Mouse (Mus musculus) MN1 (cell line): ENCODE results near the gene Mrpl14.

Source experiments
- DNase-seq: peaks from one replicate; pipeline ENCODE4 v3.0.0-alpha.2; 2016; ENCODE audit warnings: low spot score

The Mrpl14 gene

GRCm38 (mm10) chr17:45724574-45724921 lies 38.4 kb downstream of the Mrpl14 start:
- DNase-seq: no peak

DNA sequence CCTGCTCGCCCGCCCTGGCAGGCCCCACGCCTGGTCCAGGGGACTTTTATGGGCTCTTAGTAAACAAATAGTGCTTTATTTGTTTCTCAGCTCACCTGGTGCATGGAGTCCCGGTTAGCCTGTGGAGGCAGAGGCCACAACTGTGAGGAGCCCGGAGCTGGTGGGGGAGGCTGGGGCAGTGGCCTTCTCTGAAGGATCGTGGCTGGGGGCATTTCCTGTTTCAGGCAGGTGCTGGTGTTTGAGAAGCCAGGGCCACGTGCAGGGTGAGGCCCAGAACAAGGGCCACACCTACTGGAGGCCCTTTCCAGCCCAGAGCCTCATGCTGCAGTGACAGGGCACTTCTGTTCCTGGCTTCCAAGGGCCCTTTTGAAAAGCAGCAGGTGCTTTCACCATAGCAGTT lies 40.1 kb downstream of the Mrpl14 start:
- DNase-seq: no peak

GRCm38 (mm10) chr17:45727481-45727880 lies 41.4 kb downstream of the Mrpl14 start:
- no peak for DNase-seq

DNA sequence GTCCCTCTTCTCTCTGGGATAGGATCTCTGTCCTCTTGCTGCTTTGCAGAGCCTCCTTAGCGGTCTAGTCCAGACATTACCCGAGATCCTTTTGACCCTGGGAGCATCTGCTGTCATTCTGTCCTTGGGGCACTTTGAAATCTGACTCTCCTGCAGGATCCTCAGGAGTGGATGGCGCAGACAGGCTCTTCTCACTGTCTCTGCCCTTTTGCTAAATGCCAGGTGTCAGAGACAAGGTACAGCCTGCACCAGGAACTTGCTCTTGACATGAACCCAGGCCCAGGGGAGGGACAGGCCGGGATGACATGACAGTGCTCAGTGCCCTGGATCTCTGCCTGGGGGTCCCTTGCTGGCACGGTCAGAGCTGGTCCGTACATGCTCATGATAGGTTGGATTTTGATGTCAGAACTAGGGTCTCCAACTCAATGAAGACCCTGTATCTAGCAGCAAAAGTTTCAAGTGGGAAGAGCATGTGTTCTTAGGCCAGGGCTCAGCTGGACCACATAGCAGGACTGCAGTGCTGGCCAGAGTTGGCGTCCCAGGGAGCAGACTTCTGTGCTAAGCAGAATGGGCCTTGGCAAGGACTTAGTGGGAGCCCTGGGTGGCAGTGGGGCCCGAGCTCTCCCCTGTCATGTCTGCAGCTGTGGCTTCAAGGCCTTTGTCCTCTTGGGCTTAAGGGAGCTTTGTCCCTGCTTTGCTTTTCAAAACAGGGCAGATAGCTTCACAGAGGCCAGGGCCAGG lies 42.0 kb downstream of the Mrpl14 start:
- DNase-seq: no peak

GRCm38 (mm10) chr17:45729387-45729786 lies 43.3 kb downstream of the Mrpl14 start:
- DNase-seq: no peak

- DNase-seq: no peak
Measured at GRCm38 (mm10) chr17:45730696-45731095, 44.6 kb downstream of the Mrpl14 start.

- DNase-seq: peak; percentile 91
Measured at GRCm38 (mm10) chr17:45731172-45731864, 45.2 kb downstream of the Mrpl14 start.

GRCm38 (mm10) chr17:45733038-45733734 lies 47.1 kb downstream of the Mrpl14 start:
- DNase-seq: peak; percentile 46

GRCm38 (mm10) chr17:45733735-45734301 lies 47.7 kb downstream of the Mrpl14 start, which contains the start of gene 1600014C23Rik:
TSS of gene 1600014C23Rik (minus strand) at chr17:45733844.
- peak; percentile 81 for DNase-seq

- peak; percentile 53 for DNase-seq
Measured at GRCm38 (mm10) chr17:45734333-45734732, 48.2 kb downstream of the Mrpl14 start.

- peak; percentile 84 for DNase-seq
Measured at GRCm38 (mm10) chr17:45734881-45735280, 48.8 kb downstream of the Mrpl14 start.

GRCm38 (mm10) chr17:45735382-45736310 lies 49.5 kb downstream of the Mrpl14 start:
- peak; percentile 92 for DNase-seq

- DNase-seq: peak; percentile 83
Measured at GRCm38 (mm10) chr17:45736311-45737077, 50.4 kb downstream of the Mrpl14 start.

DNA sequence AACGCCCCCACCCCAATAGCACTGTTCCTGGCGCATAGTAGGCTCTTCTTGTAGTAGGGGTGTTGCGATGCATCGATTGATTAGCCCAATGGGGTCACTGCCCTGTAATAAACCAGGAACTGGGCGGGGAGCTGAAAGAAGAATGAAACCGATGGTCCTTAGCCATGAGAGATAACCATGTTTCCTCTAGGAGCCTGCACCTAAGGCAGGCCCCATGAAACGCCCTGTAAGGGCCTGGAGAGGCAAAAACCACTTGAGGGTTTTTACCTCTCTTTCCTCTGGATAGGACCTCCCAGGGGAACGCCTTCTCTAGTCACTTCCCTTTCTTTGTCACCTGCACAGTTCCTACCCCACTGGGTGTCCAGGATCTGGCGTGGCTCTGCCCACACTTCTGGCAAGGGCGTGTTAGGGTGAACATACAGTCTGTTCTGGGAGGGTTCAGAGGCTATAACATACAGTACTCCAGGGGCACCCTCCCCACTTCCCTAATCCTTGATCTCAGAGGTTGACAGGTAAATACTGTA lies 51.0 kb downstream of the Mrpl14 start:
- peak; percentile 51 for DNase-seq

GRCm38 (mm10) chr17:45742371-45743147 lies 56.4 kb downstream of the Mrpl14 start:
- DNase-seq: no peak

DNA sequence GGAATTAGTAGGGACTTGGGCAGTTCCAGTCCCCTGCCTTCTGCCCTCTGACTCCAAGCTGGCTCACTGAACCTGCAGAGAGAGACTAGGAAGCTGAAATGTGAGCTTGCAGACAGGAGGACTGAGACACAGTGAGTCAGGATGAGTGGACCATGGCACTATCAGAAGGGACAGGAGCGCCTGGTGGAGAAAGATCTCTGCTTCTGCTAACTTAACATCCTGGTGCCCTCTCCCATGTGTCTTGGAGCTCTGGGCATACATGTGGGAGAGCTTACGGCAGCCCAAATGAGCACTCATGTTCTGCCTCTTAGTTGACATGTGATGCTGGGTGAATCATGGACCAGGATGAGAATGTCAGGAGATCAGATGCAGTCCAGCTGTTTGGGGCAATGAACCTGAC lies 59.5 kb downstream of the Mrpl14 start:
- no peak for DNase-seq

DNA sequence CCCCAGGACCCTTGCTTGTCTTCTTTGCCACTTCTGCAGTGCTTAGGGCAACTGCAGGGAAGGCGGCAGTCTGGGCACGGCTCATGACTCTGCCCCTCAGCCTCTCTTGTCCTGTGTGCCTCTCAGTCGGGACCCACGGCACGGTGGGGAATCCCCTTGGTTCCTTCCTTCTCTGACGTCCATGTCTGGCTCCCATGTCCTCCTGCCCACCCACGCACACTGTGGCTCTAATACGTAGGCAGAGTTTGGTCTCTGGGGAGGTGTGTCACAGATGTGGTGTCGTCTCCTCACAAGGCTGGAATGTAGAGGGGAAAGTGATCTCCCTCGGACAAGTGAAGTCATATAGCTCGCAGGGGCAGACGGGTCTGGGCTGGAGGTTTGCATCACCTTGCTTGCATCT lies 60.6 kb downstream of the Mrpl14 start:
- no peak for DNase-seq

- DNase-seq: no peak
Measured at GRCm38 (mm10) chr17:45747293-45747692, 61.2 kb downstream of the Mrpl14 start.
